In genomic region chr2:25157655-25158054, GRCm38 (mm10) we compare ENCODE assay signal across 9 mouse cellular contexts. TPM values are rescaled to one million over a fixed set of nuclear protein-coding genes. Genes with fewer than 3 reads are reported as not detected.
DNase-seq lines count a peak whose midpoint lies in the region; ATAC-seq lines count a peak whose summit lies in the region.
"Had no signal": no experiment of that assay in that cellular context is flagged by ENCODE, and none has a peak within 500 bp of the region (broad histone marks: within the 10 kb centered on the region; RNA-seq: fewer than 3 reads in every experiment).

No protein-coding gene starts in this region.

- 41% methylated on average over 2 of the region's 2 CpGs for WGBS in hindbrain, embryonic 11.5 days
- 53% methylated on average over 2 of the region's 2 CpGs for WGBS in hindbrain, embryonic 12.5 days
- WGBS in embryonic facial prominence, embryonic 14.5 days, result 50% methylated on average over 2 of the region's 2 CpGs
- WGBS in forebrain, embryonic 11.5 days, result 65% methylated on average over 2 of the region's 2 CpGs

- no peak overlapping the region for H3K4me3 ChIP-seq in hindbrain, embryonic 11.5 days (ENCODE audit: low read depth, low read length)
- H3K4me3 ChIP-seq in hindbrain, embryonic 12.5 days, result no peak overlapping the region
- H3K4me3 ChIP-seq in embryonic facial prominence, embryonic 14.5 days (ENCODE audit: low read depth, low read length), result no peak overlapping the region
- H3K4me3 ChIP-seq in forebrain, embryonic 11.5 days (ENCODE audit: low read depth, low read length), result no peak overlapping the region
- H3K4me3 ChIP-seq: neural tube, embryonic 12.5 days had no signal

- no peaks in the 10 kb centered on the region for H3K9me3 ChIP-seq in hindbrain, embryonic 11.5 days (ENCODE audit: control insufficient read depth, low read length)
- no peaks in the 10 kb centered on the region for H3K9me3 ChIP-seq in hindbrain, embryonic 12.5 days (replicated peaks)
- H3K9me3 ChIP-seq in embryonic facial prominence, embryonic 14.5 days (ENCODE audit: control insufficient read depth, low read length), result no peaks in the 10 kb centered on the region
- H3K9me3 ChIP-seq in forebrain, embryonic 11.5 days (ENCODE audit: control insufficient read depth, low read length), result no peaks in the 10 kb centered on the region
- H3K9me3 ChIP-seq: neural tube, embryonic 12.5 days had no signal

- no peaks in the 10 kb centered on the region for H3K36me3 ChIP-seq in hindbrain, embryonic 11.5 days (ENCODE audit: control insufficient read depth, insufficient read depth, low read length)
- H3K36me3 ChIP-seq in hindbrain, embryonic 12.5 days, result no peaks in the 10 kb centered on the region
- H3K36me3 ChIP-seq in embryonic facial prominence, embryonic 14.5 days (ENCODE audit: control insufficient read depth, insufficient read depth, low read length), result no peaks in the 10 kb centered on the region
- H3K36me3 ChIP-seq in forebrain, embryonic 11.5 days (ENCODE audit: control insufficient read depth, insufficient read depth, low read length), result no peaks in the 10 kb centered on the region
- H3K36me3 ChIP-seq: neural tube, embryonic 12.5 days had no signal

- no peak overlapping the region for H3K4me2 ChIP-seq in hindbrain, embryonic 11.5 days (replicated peaks; ENCODE audit: low read depth, low read length)
- no peak overlapping the region for H3K4me2 ChIP-seq in hindbrain, embryonic 12.5 days (replicated peaks)
- no peak overlapping the region for H3K4me2 ChIP-seq in embryonic facial prominence, embryonic 14.5 days (ENCODE audit: low read depth, low read length)
- H3K4me2 ChIP-seq in forebrain, embryonic 11.5 days (ENCODE audit: low read depth, low read length, severe bottlenecking), result no peak overlapping the region
- H3K4me2 ChIP-seq: neural tube, embryonic 12.5 days had no signal

- H3K27ac ChIP-seq in hindbrain, embryonic 11.5 days (ENCODE audit: low read depth, low read length), result no peak overlapping the region
- H3K27ac ChIP-seq in hindbrain, embryonic 12.5 days, result no peak overlapping the region
- no peak overlapping the region for H3K27ac ChIP-seq in embryonic facial prominence, embryonic 14.5 days (replicated peaks; ENCODE audit: low read depth, low read length)
- H3K27ac ChIP-seq in forebrain, embryonic 11.5 days (ENCODE audit: low read depth, low read length), result no peak overlapping the region
- H3K27ac ChIP-seq: neural tube, embryonic 12.5 days had no signal

- no peak overlapping the region for H3K9ac ChIP-seq in hindbrain, embryonic 11.5 days (ENCODE audit: low read depth, low read length)
- no peak overlapping the region for H3K9ac ChIP-seq in hindbrain, embryonic 12.5 days
- H3K9ac ChIP-seq in embryonic facial prominence, embryonic 14.5 days (ENCODE audit: low read depth, low read length), result no peak overlapping the region
- H3K9ac ChIP-seq in forebrain, embryonic 11.5 days (ENCODE audit: low read length), result no peak overlapping the region
- H3K9ac ChIP-seq: neural tube, embryonic 12.5 days had no signal

- peak; percentile 69 for DNase-seq in hindbrain, embryonic 11.5 days (ENCODE audit: low spot score)
- peak; percentile 25 for DNase-seq in 3134 (ENCODE audit: extremely low read depth, insufficient read length, low spot score)
- DNase-seq in CD8-positive naive resting alpha-beta T cell, adult 2 months (ENCODE audit: low read depth in 2 of 2, low spot score in 2 of 2), result peak; percentile 41 to 68
- DNase-seq in embryonic facial prominence, embryonic 14.5 days (ENCODE audit: low spot score), result peak; percentile 44
- DNase-seq in forebrain, embryonic 11.5 days (ENCODE audit: low spot score), result no peak

- no peaks in the 10 kb centered on the region for H3K4me1 ChIP-seq in hindbrain, embryonic 11.5 days (replicated peaks; ENCODE audit: control insufficient read depth, insufficient read depth, low read length)
- no peaks in the 10 kb centered on the region for H3K4me1 ChIP-seq in hindbrain, embryonic 12.5 days
- H3K4me1 ChIP-seq in embryonic facial prominence, embryonic 14.5 days (ENCODE audit: control insufficient read depth, insufficient read depth, low read length), result no peaks in the 10 kb centered on the region
- H3K4me1 ChIP-seq in forebrain, embryonic 11.5 days (replicated peaks; ENCODE audit: control insufficient read depth, insufficient read depth, low read length), result no peaks in the 10 kb centered on the region
- H3K4me1 ChIP-seq: neural tube, embryonic 12.5 days had no signal

- H3K27me3 ChIP-seq in hindbrain, embryonic 11.5 days (ENCODE audit: control insufficient read depth, insufficient read depth, low read length), result no peaks in the 10 kb centered on the region
- H3K27me3 ChIP-seq in hindbrain, embryonic 12.5 days, result no peaks in the 10 kb centered on the region
- H3K27me3 ChIP-seq in embryonic facial prominence, embryonic 14.5 days (replicated peaks; ENCODE audit: control insufficient read depth, insufficient read depth, low read length), result no peaks in the 10 kb centered on the region
- no peaks in the 10 kb centered on the region for H3K27me3 ChIP-seq in forebrain, embryonic 11.5 days (ENCODE audit: control insufficient read depth, insufficient read depth, low read length)
- H3K27me3 ChIP-seq: neural tube, embryonic 12.5 days had no signal

- ATAC-seq in hindbrain, embryonic 11.5 days (ENCODE audit: low FRiP score), result no peak
- no peak for ATAC-seq in hindbrain, embryonic 12.5 days (ENCODE audit: low FRiP score)
- ATAC-seq in embryonic facial prominence, embryonic 14.5 days (ENCODE audit: low read depth), result no peak
- ATAC-seq in monocyte, adult 5-6 weeks (replicated peaks; ENCODE audit: insufficient number of reproducible peaks, low FRiP score, low TSS enrichment, poor library complexity, severe bottlenecking), result peak; percentile 56
- no peak for ATAC-seq in cerebellum, adult (ENCODE audit: insufficient number of reproducible peaks, low FRiP score, low TSS enrichment)
- ATAC-seq in forebrain, embryonic 11.5 days (replicated peaks; ENCODE audit: low FRiP score), result no peak

RNA-seq across cellular contexts. Expression of gene Nrarp, which starts 22.9 kb away (rescaled TPM):
- 44.6 and 60.5 TPM in 2 replicates for polyA plus RNA-seq in hindbrain, embryonic 11.5 days (2014; fragmentation: Nextera tagmentation; extraction: Ambion mirVana)
- polyA plus RNA-seq in hindbrain, embryonic 12.5 days (2016; fragmentation: Nextera tagmentation; extraction: Ambion mirVana), result 70.9 and 76.4 TPM in 2 replicates
- polyA plus RNA-seq in embryonic facial prominence, embryonic 14.5 days (2014; fragmentation: Nextera tagmentation; extraction: Ambion mirVana), result 16.5 and 20.9 TPM in 2 replicates
- 22.3 to 51.8 TPM (median 24.4 TPM) in 3 replicates for total RNA-seq in monocyte, adult 5-6 weeks (2017)
- polyA plus RNA-seq in forebrain, embryonic 11.5 days (2014; fragmentation: Nextera tagmentation; extraction: Ambion mirVana), result 63.6 and 72.1 TPM in 2 replicates

RNA-seq across cellular contexts. Expression of gene Tor4a, which starts 39.0 kb away (rescaled TPM):
- 0.94 and 2.4 TPM in 2 replicates for polyA plus RNA-seq in hindbrain, embryonic 11.5 days (2014; fragmentation: Nextera tagmentation; extraction: Ambion mirVana)
- 1.8 and 2.4 TPM in 2 replicates for polyA plus RNA-seq in hindbrain, embryonic 12.5 days (2016; fragmentation: Nextera tagmentation; extraction: Ambion mirVana)
- polyA plus RNA-seq in embryonic facial prominence, embryonic 14.5 days (2014; fragmentation: Nextera tagmentation; extraction: Ambion mirVana), result 7.5 and 7.8 TPM in 2 replicates
- 28.8 to 64.7 TPM (median 31.0 TPM) in 3 replicates for total RNA-seq in monocyte, adult 5-6 weeks (2017)
- polyA plus RNA-seq in forebrain, embryonic 11.5 days (2014; fragmentation: Nextera tagmentation; extraction: Ambion mirVana), result 1.3 and 1.5 TPM in 2 replicates

RNA-seq across cellular contexts. Expression of gene Nelfb, which starts 53.6 kb away (rescaled TPM):
- 89.6 and 93.7 TPM in 2 replicates for polyA plus RNA-seq in hindbrain, embryonic 11.5 days (2014; fragmentation: Nextera tagmentation; extraction: Ambion mirVana)
- 107 and 117 TPM in 2 replicates for polyA plus RNA-seq in hindbrain, embryonic 12.5 days (2016; fragmentation: Nextera tagmentation; extraction: Ambion mirVana)
- 76.8 and 94.4 TPM in 2 replicates for polyA plus RNA-seq in embryonic facial prominence, embryonic 14.5 days (2014; fragmentation: Nextera tagmentation; extraction: Ambion mirVana)
- total RNA-seq in monocyte, adult 5-6 weeks (2017), result 82.8 to 113 TPM (median 105 TPM) in 3 replicates
- 110 TPM in 2 replicates for polyA plus RNA-seq in forebrain, embryonic 11.5 days (2014; fragmentation: Nextera tagmentation; extraction: Ambion mirVana)

RNA-seq across cellular contexts. Expression of gene Stpg3, which starts 56.8 kb away (rescaled TPM):
- polyA plus RNA-seq in hindbrain, embryonic 11.5 days (2014; fragmentation: Nextera tagmentation; extraction: Ambion mirVana), result not detected in 2 replicates
- polyA plus RNA-seq in hindbrain, embryonic 12.5 days (2016; fragmentation: Nextera tagmentation; extraction: Ambion mirVana), result not detected in 2 replicates
- polyA plus RNA-seq in embryonic facial prominence, embryonic 14.5 days (2014; fragmentation: Nextera tagmentation; extraction: Ambion mirVana), result not detected in 2 replicates
- not detected in 3 replicates for total RNA-seq in monocyte, adult 5-6 weeks (2017)
- not detected in 2 replicates for polyA plus RNA-seq in forebrain, embryonic 11.5 days (2014; fragmentation: Nextera tagmentation; extraction: Ambion mirVana)
- polyA plus RNA-seq: neural tube, embryonic 12.5 days had no signal
